Mouse (Mus musculus) thymus, adult 18-20 months (tissue): ENCODE measurements around the gene Lgr4.

Experiments used
- DNase-seq, 2 experiments: peaks; one replicate each; pipeline ENCODE4 v3.0.0; 2022; ENCODE audit warnings: mixed read lengths in 2 of 2

The Lgr4 gene

DNA sequence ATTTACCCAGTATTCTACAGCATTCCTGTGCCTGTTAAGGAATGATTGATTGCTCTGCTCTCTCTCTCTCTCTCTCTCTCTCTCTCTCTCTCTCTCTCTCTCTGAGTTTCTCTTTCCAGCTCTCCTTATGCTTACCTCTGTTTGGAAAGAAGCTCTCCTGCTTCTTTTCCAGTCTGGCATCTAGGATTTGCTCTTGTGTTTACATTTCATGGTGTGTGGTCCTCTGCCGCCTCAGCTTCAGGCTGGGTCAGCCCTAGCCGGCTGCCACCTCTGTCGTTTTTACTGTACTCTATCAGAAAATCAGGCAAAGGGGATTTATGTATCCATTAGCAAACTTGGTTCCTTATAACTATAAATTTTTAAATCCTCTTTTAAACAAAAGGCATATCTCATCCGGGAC lies 118.8 kb downstream of the Lgr4 start:
- DNase-seq: no peak

DNA sequence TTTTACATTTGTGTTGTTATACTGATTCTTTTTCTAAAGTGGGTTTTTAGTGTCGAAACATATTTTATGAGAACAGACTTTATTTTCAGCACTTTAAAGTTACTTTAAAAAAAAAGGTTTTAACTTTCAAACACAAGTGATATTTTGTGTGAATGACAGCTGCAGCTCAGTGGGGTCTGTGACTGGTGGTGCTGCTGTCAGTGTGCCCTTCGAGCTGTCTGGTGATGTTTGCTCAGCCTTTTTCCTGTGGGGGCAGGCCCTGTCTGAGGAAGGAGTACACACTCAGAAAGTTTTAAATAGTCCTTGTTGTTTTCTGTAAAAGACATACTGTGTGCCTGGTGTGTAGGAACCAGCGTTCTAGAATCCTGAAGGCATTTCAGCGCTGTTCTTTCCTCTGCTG lies 119.2 kb downstream of the Lgr4 start:
- no peak for DNase-seq

DNA sequence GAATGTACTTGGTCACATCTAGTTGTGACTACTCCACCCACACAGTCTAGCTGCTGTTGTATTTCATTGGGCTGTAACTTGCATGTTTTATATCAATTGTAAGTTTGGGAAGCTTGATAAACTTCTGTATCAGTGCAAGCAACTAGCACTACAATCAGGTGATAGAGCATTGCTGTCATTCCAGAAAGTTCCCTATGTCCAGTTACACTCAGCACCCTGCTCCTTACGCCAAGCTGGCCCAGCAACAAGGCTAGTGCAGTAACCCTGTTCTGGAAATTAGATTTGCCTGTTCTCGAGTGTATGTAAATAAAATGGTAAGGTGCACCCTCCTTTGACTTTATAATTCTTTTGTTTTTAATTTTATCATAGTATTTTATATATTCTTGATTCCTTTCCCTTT lies 119.8 kb downstream of the Lgr4 start:
- DNase-seq: no peak

DNA sequence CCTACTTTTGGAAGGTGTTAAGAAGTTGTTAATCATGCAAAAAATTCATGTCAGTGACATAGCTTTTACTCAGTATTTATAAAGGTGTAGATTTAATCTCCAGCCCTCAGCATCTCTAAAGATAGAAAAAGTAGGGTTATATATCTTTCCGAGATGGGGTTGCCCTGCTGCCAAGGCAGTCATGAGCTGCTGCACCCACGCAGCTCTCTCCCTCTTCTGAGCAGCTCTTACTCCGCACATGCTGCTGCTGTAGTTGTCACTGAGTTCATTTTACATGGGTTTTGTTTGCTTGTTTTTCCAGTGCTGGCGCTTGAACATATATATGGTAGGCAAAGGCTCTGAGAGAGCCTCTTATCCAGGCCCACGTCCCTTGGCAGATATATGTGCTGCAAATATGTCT lies 120.9 kb downstream of the Lgr4 start:
- no peak for DNase-seq

DNA sequence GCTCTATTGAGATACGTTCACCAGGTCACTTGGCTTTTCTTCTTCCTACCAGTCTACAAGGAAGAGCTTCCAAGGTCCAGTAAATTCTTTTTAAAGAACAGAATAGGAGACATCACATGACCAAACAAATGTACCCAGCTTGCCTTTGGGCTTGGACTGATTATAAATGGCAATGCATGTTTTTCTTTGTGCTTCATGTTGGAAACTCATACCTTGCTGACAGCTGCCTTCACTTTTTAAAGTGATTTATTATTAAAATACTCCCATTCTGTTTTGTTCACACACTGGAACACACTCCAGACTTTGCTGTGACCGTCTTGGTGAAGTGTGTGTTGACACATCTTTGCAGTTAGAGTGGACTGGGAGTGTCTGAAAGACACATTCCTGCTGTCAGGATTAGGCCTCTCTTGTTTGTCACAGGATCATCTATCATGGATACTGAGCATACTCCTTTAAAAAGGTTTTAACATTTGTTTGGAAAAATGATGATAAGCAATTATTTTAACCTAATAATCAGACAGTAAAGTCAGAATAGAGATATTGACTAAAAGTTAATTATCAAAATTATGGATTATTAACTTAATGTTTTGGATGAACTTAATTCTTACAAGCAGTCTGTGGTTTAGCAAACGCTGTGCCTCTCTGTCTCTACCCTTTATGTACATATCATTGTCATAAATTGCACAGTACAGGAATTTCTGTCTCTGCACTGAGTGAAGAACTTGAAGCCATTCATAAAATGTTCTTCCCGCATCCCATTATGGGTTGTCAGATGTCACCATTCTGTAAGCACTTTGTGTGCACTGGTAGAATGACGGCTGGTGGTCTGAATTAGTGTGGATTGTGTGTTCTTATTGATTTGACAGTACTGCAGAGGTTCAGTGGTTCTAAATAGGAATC lies 125.7 kb downstream of the Lgr4 start:
- DNase-seq: no peak

DNA sequence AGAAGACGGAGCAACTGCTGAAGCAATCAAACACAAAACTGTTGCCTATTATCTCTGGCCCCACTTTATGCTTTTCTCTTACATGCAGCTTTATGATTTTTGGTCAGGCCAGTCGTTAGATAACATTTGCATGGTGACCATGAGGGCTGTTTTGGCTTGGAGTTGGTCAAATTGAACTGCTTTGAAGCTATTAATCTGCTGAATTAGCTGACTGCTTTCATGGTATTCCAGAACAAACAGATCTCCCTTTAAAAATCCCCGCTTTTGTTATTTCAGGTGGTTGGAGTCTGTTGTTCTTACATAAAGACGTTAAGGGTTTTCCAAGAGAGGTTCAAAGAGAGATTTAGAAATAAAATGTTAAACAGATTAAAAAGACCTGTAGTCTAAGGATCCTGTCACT lies 141.0 kb downstream of the Lgr4 start:
- DNase-seq: no peak

DNA sequence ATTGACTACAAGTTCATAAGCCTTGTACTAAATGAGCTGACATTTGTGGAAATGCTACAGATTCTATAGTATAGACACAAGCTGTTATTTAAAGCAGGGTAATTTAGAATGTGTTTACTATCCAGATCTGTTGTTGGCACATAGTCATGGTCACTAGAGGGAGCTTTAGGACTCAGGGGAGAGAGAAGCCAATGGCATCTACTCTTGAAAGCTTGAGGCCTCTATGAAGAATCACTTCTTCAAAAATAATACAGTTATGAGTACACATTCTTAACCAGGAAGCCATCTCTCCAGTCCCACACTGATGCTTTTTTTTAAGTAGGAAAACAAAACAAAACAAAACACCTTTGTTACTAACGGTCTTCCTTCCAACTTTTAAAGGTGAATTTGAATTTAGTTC lies 145.7 kb downstream of the Lgr4 start:
- no peak for DNase-seq
